Mouse (Mus musculus) splenic B cell, adult 2 months (primary cell): ENCODE measurements at regions not wholly inside any gene's neighbourhood (a gene's known extent, or its start where the extent isn't known, plus 50 kb on each side); places are given as distances from the start of the nearest gene placed in this dataset.
"Not testable (repeated sequence)": the region's sequence is repeated elsewhere in the genome, so short reads cannot be mapped to it uniquely, and the experiment has no call there.

Experiments
- DNase-seq: peaks from one replicate; pipeline ENCODE4 v3.0.0-alpha.2; 2011; ENCODE audit warnings: low read depth, low spot score
- H3K27me3 ChIP-seq: 2 replicates; pipeline ENCODE4 v1.6.1; 2012; ENCODE audit warnings: mild to moderate bottlenecking, low read length, moderate library complexity, mixed read lengths; ENCODE audit not compliant: control insufficient read depth, poor library complexity, insufficient read depth, severe bottlenecking
- H3K36me3 ChIP-seq: 2 replicates; pipeline ENCODE4 v1.6.1; 2012; ENCODE audit warnings: mild to moderate bottlenecking, low read length, moderate library complexity, mixed read lengths; ENCODE audit not compliant: control insufficient read depth, poor library complexity, insufficient read depth, severe bottlenecking

- H3K27me3 ChIP-seq, H3K36me3 ChIP-seq, DNase-seq: not testable (repeated sequence)
Measured at GRCm38 (mm10) chr6:3116296-3116695, 283.1 kb downstream of the Samd9l start.
